In the genomic region with DNA sequence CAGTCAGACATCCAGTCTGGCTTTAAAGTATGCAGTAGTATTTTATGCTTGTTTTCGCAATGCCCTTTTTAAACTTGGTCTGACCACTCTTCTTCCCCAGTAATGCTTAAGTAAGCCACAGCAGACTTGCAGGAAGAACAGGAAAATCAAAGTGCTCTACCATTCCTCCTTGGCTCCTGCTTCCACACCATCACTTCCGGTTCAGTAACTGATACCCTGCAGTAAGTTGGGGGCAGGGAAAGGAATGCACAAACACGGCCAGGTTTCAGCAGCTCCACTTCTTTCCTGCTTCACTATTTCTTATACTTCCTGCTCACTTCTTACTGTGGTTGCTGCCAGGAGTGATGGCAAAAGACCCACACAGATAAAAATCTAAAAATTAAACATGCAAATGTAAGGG, we compare ENCODE assay signal across 15 mouse cellular contexts.
DNase-seq lines count a peak whose midpoint lies in the region; ATAC-seq lines count a peak whose summit lies in the region.
"Had no signal": no experiment of that assay in that cellular context is flagged by ENCODE, and none has a peak within 500 bp of the region (broad histone marks: within the 10 kb centered on the region; RNA-seq: fewer than 3 reads in every experiment).

No protein-coding gene starts in this region.

- no peaks in the 10 kb centered on the region for H3K27me3 ChIP-seq in kidney, embryonic 15.5 days
- H3K27me3 ChIP-seq: limb, embryonic 12.5 days had no signal

- H3K4me2 ChIP-seq in kidney, embryonic 15.5 days, result no peak overlapping the region
- H3K4me2 ChIP-seq: limb, embryonic 12.5 days had no signal

- H3K36me3 ChIP-seq in kidney, embryonic 15.5 days, result no peaks in the 10 kb centered on the region
- H3K36me3 ChIP-seq: limb, embryonic 12.5 days had no signal

- H3K9ac ChIP-seq in kidney, embryonic 15.5 days, result no peak overlapping the region
- H3K9ac ChIP-seq: limb, embryonic 12.5 days; liver, embryonic 14.5 days had no signal

- peak overlapping the region; percentile 45; the same call in 1 of the 2 replicates for H3K27ac ChIP-seq in kidney, embryonic 15.5 days
- H3K27ac ChIP-seq: limb, embryonic 12.5 days; liver, embryonic 14.5 days had no signal

- intact Hi-C loops in left cerebral cortex, postnatal 25 days (cut with DNase I), result no loop called here

- no peak for DNase-seq in kidney, postnatal 36 days
- peak; percentile 55 for DNase-seq in embryo, embryonic 10 days (ENCODE audit: low spot score)
- peak; percentile 55 for DNase-seq in embryo, embryonic 10.5 days (ENCODE audit: low spot score)
- peak; percentile 33 for DNase-seq in forelimb bud, embryonic 11.5 days (ENCODE audit: low read depth, low spot score)
- DNase-seq in right cerebral cortex, postnatal 25 days, result no peak
- DNase-seq in left cerebral cortex, postnatal 25 days (ENCODE audit: low spot score in 2 of 2), result no peak
- DNase-seq in urinary bladder, postnatal 25 days (ENCODE audit: low spot score), result no peak
- DNase-seq: adrenal gland, postnatal 25 days; cerebellum, adult 2 months; gastrocnemius, postnatal 14 days; heart, postnatal 36 days; thymus, postnatal 36 days had no signal

- ATAC-seq in kidney, embryonic 15.5 days (replicated peaks; ENCODE audit: low FRiP score), result 0 out of 2 replicates have a peak, but pooled peaks have one; percentile 33

- H3K4me3 ChIP-seq in kidney, embryonic 15.5 days (replicated peaks), result no peak overlapping the region
- H3K4me3 ChIP-seq: limb, embryonic 12.5 days had no signal

- WGBS in kidney, embryonic 15.5 days, result 33% methylated on average over 3 of the region's 3 CpGs

- H3K4me1 ChIP-seq in kidney, embryonic 15.5 days, result peaks cover 6% of the 10 kb centered on the region; the same call in 1 of the 2 replicates

- no peaks in the 10 kb centered on the region for H3K9me3 ChIP-seq in kidney, embryonic 15.5 days (replicated peaks)
- H3K9me3 ChIP-seq: limb, embryonic 12.5 days had no signal

Comparison
In these comparisons a context has a peak if more than half of its experiments do, and no peak if none do; other contexts are left out.
1. DNase-seq: peak in embryo, embryonic 10 days (single experiment), embryo, embryonic 10.5 days (single experiment) and forelimb bud, embryonic 11.5 days (single experiment); none in kidney, postnatal 36 days (0 of 2), right cerebral cortex, postnatal 25 days (single experiment), left cerebral cortex, postnatal 25 days (0 of 2) and urinary bladder, postnatal 25 days (single experiment).